In genomic region chr5:113772450-113772895, GRCm38 (mm10) we compare ENCODE assay signal across 8 mouse cellular contexts. TPM values are rescaled to one million over a fixed set of nuclear protein-coding genes. Genes with fewer than 3 reads are reported as not detected.
DNase-seq lines count a peak whose midpoint lies in the region; ATAC-seq and TF ChIP-seq lines count a peak whose summit lies in the region.

Gene Sart3, minus strand, starts transcription at chr5:113772510.
Gene Iscu, plus strand, starts transcription at chr5:113772748.

- peak within 1 kb of the TSS; percentile 96 for H3K4me3 ChIP-seq in C2C12 (ENCODE audit: insufficient read depth, poor library complexity, severe bottlenecking)
- peak within 1 kb of the TSS; percentile 91 for H3K4me3 ChIP-seq in erythroblast, embryonic 14.5 days (replicated peaks)
- peak within 1 kb of the TSS; percentile 98 for H3K4me3 ChIP-seq in heart, embryonic 11.5 days (ENCODE audit: low read depth, low read length)
- H3K4me3 ChIP-seq in kidney, embryonic 16.5 days (ENCODE audit: low read length) = peak within 1 kb of the TSS; percentile 99
- peak within 1 kb of the TSS; percentile 97 for H3K4me3 ChIP-seq in liver, adult 2 months (ENCODE audit: insufficient read depth, low read depth, low read length)
- peak within 1 kb of the TSS; percentile 62 for H3K4me3 ChIP-seq in myocyte

- peak within 1 kb of the TSS; percentile 97 for H3K4me2 ChIP-seq in heart, embryonic 11.5 days
- H3K4me2 ChIP-seq in kidney, embryonic 16.5 days (replicated peaks; ENCODE audit: low read depth, low read length) = peak within 1 kb of the TSS; percentile 86
- peak within 1 kb of the TSS; percentile 98 for H3K4me2 ChIP-seq in myocyte (ENCODE audit: low read depth)

- peak within 1 kb of the TSS; percentile 99 for H3K27ac ChIP-seq in heart, embryonic 11.5 days (ENCODE audit: low read depth, low read length)
- H3K27ac ChIP-seq in kidney, embryonic 16.5 days (ENCODE audit: low read length) = peak within 1 kb of the TSS; percentile 97
- H3K27ac ChIP-seq in liver, adult 2 months (replicated peaks; ENCODE audit: insufficient read depth, low read depth, low read length) = peak within 1 kb of the TSS; percentile 92

- H3K4me1 ChIP-seq in erythroblast, embryonic 14.5 days (ENCODE audit: control insufficient read depth) = peaks cover 56% of the 10 kb centered on the region
- peaks cover 12% of the 10 kb centered on the region for H3K4me1 ChIP-seq in heart, embryonic 11.5 days (ENCODE audit: control insufficient read depth, insufficient read depth, low read length)
- peaks cover 24% of the 10 kb centered on the region for H3K4me1 ChIP-seq in kidney, embryonic 16.5 days (ENCODE audit: insufficient read depth, low read length)
- H3K4me1 ChIP-seq in liver, adult 2 months (ENCODE audit: control insufficient read depth, insufficient read depth, low read length) = no peaks in the 10 kb centered on the region

- WGBS in heart, embryonic 11.5 days (ENCODE audit: insufficient replicate concordance) = under 1% methylated on average over 49 of the region's 49 CpGs
- WGBS in kidney, embryonic 16.5 days = under 1% methylated on average over 45 of the region's 49 CpGs
- WGBS in liver, adult 2 months = under 1% methylated on average over 49 of the region's 49 CpGs

- H3ac ChIP-seq in C2C12 (ENCODE audit: control insufficient read depth, insufficient read length, low read depth) (peak within 1 kb of the TSS; percentile 98), myocyte (ENCODE audit: control insufficient read depth, insufficient read length) (peak within 1 kb of the TSS; percentile 48)

- H3K79me3 ChIP-seq in C2C12 (ENCODE audit: low read depth) = peaks cover 38% of the 10 kb centered on the region

- peak; percentile 82 for TF ChIP-seq POLR2A in brain, embryonic 14.5 days (IDR thresholded peaks at IDR 0.05; ENCODE audit: borderline replicate concordance, extremely low read depth, insufficient read depth, insufficient read length, poor library complexity, severe bottlenecking)
- 0 out of 2 replicates have a peak, but pooled peaks have one; percentile 46 for TF ChIP-seq POLR2A in liver, adult 2 months (IDR thresholded peaks at IDR 0.05; ENCODE audit: extremely low read depth, insufficient read depth, low read length)
- peak; percentile 80 for TF ChIP-seq POLR2A in myocyte (IDR thresholded peaks at IDR 0.05; ENCODE audit: insufficient read length, low read depth)

- peaks cover 39% of the 10 kb centered on the region for H3K36me3 ChIP-seq in C2C12 (ENCODE audit: control insufficient read depth, insufficient read depth)
- peaks cover 59% of the 10 kb centered on the region for H3K36me3 ChIP-seq in erythroblast, embryonic 14.5 days (ENCODE audit: control insufficient read depth)
- peaks cover 16% of the 10 kb centered on the region for H3K36me3 ChIP-seq in heart, embryonic 11.5 days (ENCODE audit: control insufficient read depth, insufficient read depth, low read length)
- H3K36me3 ChIP-seq in kidney, embryonic 16.5 days (ENCODE audit: insufficient read depth, low read length) = peaks cover 32% of the 10 kb centered on the region
- peaks cover 17% of the 10 kb centered on the region; the same call in 1 of the 2 replicates for H3K36me3 ChIP-seq in liver, adult 2 months (ENCODE audit: control insufficient read depth, insufficient read depth, low read length)
- no peaks in the 10 kb centered on the region for H3K36me3 ChIP-seq in myocyte (ENCODE audit: control insufficient read depth, insufficient read depth)
- peaks cover 6% of the 10 kb centered on the region for H3K36me3 ChIP-seq in splenic B cell, adult 2 months (ENCODE audit: control insufficient read depth, insufficient read depth, low read length, poor library complexity, severe bottlenecking)

- TF ChIP-seq CTCF in C2C12 (IDR thresholded peaks at IDR 0.05; ENCODE audit: control insufficient read depth, insufficient read depth, insufficient read length) = no peak
- TF ChIP-seq CTCF in brain, embryonic 14.5 days (IDR thresholded peaks at IDR 0.05; ENCODE audit: borderline replicate concordance, extremely low read depth, insufficient read depth, insufficient read length) = no peak
- TF ChIP-seq CTCF in liver, adult 2 months (IDR thresholded peaks at IDR 0.05; ENCODE audit: low read depth, low read length) = no peak

- peak; percentile 99 for DNase-seq in brain, embryonic 14.5 days (ENCODE audit: low read depth)
- peak; percentile 78 for DNase-seq in liver, adult 2 months (ENCODE audit: extremely low read depth, low read depth, low spot score)
- DNase-seq in splenic B cell, adult 2 months (ENCODE audit: low read depth, low spot score) = peak; percentile 98

- peak within 1 kb of the TSS; percentile 97 for H3K9ac ChIP-seq in heart, embryonic 11.5 days (ENCODE audit: low read depth, low read length)
- peak within 1 kb of the TSS; percentile 96 for H3K9ac ChIP-seq in kidney, embryonic 16.5 days (replicated peaks; ENCODE audit: low read length)
- H3K9ac ChIP-seq in liver, adult 2 months (ENCODE audit: low read depth, low read length) = peak within 1 kb of the TSS; percentile 88

- no peaks in the 10 kb centered on the region for H3K9me3 ChIP-seq in erythroblast, embryonic 14.5 days (ENCODE audit: control insufficient read depth, low read length)
- no peaks in the 10 kb centered on the region for H3K9me3 ChIP-seq in heart, embryonic 11.5 days (replicated peaks; ENCODE audit: control insufficient read depth, low read length)
- no peaks in the 10 kb centered on the region for H3K9me3 ChIP-seq in kidney, embryonic 16.5 days (ENCODE audit: low read length)

- H3K27me3 ChIP-seq in C2C12 (ENCODE audit: control insufficient read depth, insufficient read depth, insufficient read length) (no peaks in the 10 kb centered on the region), myocyte (ENCODE audit: control insufficient read depth, insufficient read depth, insufficient read length) (no peaks in the 10 kb centered on the region)
- no peaks in the 10 kb centered on the region for H3K27me3 ChIP-seq in erythroblast, embryonic 14.5 days (ENCODE audit: control insufficient read depth)
- no peaks in the 10 kb centered on the region for H3K27me3 ChIP-seq in heart, embryonic 11.5 days (ENCODE audit: control insufficient read depth, insufficient read depth, low read length)
- no peaks in the 10 kb centered on the region for H3K27me3 ChIP-seq in kidney, embryonic 16.5 days (ENCODE audit: insufficient read depth, low read length)
- no peaks in the 10 kb centered on the region for H3K27me3 ChIP-seq in liver, adult 2 months (ENCODE audit: control insufficient read depth, insufficient read depth, low read length)
- H3K27me3 ChIP-seq in splenic B cell, adult 2 months (ENCODE audit: control insufficient read depth, insufficient read depth, low read length, poor library complexity, severe bottlenecking) = no peaks in the 10 kb centered on the region

- peak; percentile 87 for ATAC-seq in heart, embryonic 11.5 days (replicated peaks; ENCODE audit: insufficient number of reproducible peaks, low FRiP score, low TSS enrichment)
- ATAC-seq in kidney, embryonic 16.5 days (ENCODE audit: low FRiP score, low TSS enrichment) = peak; percentile 89

- peaks cover 51% of the 10 kb centered on the region for H3K79me2 ChIP-seq in C2C12 (ENCODE audit: control insufficient read depth, insufficient read depth)
- peaks cover 31% of the 10 kb centered on the region for H3K79me2 ChIP-seq in liver, adult 2 months (ENCODE audit: control insufficient read depth, insufficient read depth, low read length)
- H3K79me2 ChIP-seq in myocyte (ENCODE audit: control insufficient read depth, insufficient read depth) = peaks cover 51% of the 10 kb centered on the region

TF ChIP-seq in C2C12, 6 proteins besides CTCF, POLR2A, EP300 and RAD21:
- TF ChIP-seq USF1 (IDR thresholded peaks at IDR 0.05; ENCODE audit: low read depth) = no peak
- TF ChIP-seq MAX (IDR thresholded peaks at IDR 0.05) = peak; percentile 99

TF ChIP-seq in myocyte, 11 proteins besides CTCF, POLR2A, EP300 and RAD21:
- TF ChIP-seq REST (IDR thresholded peaks at IDR 0.05; ENCODE audit: insufficient read depth, insufficient read length) (no peak), CEBPB (IDR thresholded peaks at IDR 0.05; ENCODE audit: insufficient read depth, poor library complexity, severe bottlenecking) (no peak), USF1 (IDR thresholded peaks at IDR 0.05; ENCODE audit: low read depth) (no peak), TCF12 (IDR thresholded peaks at IDR 0.05; ENCODE audit: insufficient read depth, poor library complexity, severe bottlenecking) (no peak), TCF3 (IDR thresholded peaks at IDR 0.05; ENCODE audit: insufficient read length, low read depth) (no peak), SRF (IDR thresholded peaks at IDR 0.05; ENCODE audit: control insufficient read depth, insufficient read length, low read depth) (peak; percentile 85), MAX (IDR thresholded peaks at IDR 0.05; ENCODE audit: low read depth) (peak; percentile 79), MYOG (IDR thresholded peaks at IDR 0.05; ENCODE audit: control insufficient read depth in 1 of 3, insufficient read depth in 1 of 3, insufficient read length in 2 of 3, low read depth in 2 of 3) (peak in 1 of 3 experiments; percentile 42), E2F4 (IDR thresholded peaks at IDR 0.05; ENCODE audit: insufficient read depth) (peak; percentile 96), POLR2AphosphoS2 (IDR thresholded peaks at IDR 0.05; ENCODE audit: insufficient read length, low read depth) (peak; percentile 51), MYOD1 (IDR thresholded peaks at IDR 0.05; ENCODE audit: control insufficient read depth in 1 of 3, insufficient read length in 2 of 3, low read depth in 2 of 3) (peak in 1 of 3 experiments; percentile 40)

RNA-seq across cellular contexts. Expression of gene Sart3, which starts in this region (rescaled TPM):
- 53.4 TPM for polyA plus RNA-seq in C2C12 (2012; fragmentation: generic; extraction: Trizol)
- polyA plus RNA-seq in brain, embryonic 14.5 days (2012; rRNA removed) = 48.2 and 63.5 TPM in 2 replicates
- polyA plus RNA-seq in erythroblast, embryonic 14.5 days (2012) = 2.2 and 3.0 TPM in 2 replicates
- 31.6 and 35.3 TPM in 2 replicates for polyA plus RNA-seq in heart, embryonic 11.5 days (2014; fragmentation: Nextera tagmentation; extraction: Ambion mirVana)
- 54.8 and 62.4 TPM in 2 replicates for polyA plus RNA-seq in kidney, embryonic 16.5 days (2015; fragmentation: Nextera tagmentation; extraction: Ambion mirVana)
- 6.0 and 7.7 TPM in 2 replicates for total RNA-seq in liver, adult 2 months (2014; rRNA removed)
- polyA plus RNA-seq in liver, adult 2 months (2012; rRNA removed) = 6.3 and 9.0 TPM in 2 replicates
- 29.3 TPM for polyA plus RNA-seq in myocyte (2012; fragmentation: generic; extraction: Trizol)

RNA-seq across cellular contexts. Expression of gene Iscu, which starts in this region (rescaled TPM):
- polyA plus RNA-seq in C2C12 (2012; fragmentation: generic; extraction: Trizol) (119 TPM), myocyte (2012; fragmentation: generic; extraction: Trizol) (163 TPM)
- 71.7 and 92.1 TPM in 2 replicates for polyA plus RNA-seq in brain, embryonic 14.5 days (2012; rRNA removed)
- 16.5 and 25.3 TPM in 2 replicates for polyA plus RNA-seq in erythroblast, embryonic 14.5 days (2012)
- polyA plus RNA-seq in heart, embryonic 11.5 days (2014; fragmentation: Nextera tagmentation; extraction: Ambion mirVana) = 104 and 106 TPM in 2 replicates
- 107 and 110 TPM in 2 replicates for polyA plus RNA-seq in kidney, embryonic 16.5 days (2015; fragmentation: Nextera tagmentation; extraction: Ambion mirVana)
- 121 and 133 TPM in 2 replicates for total RNA-seq in liver, adult 2 months (2014; rRNA removed)
- polyA plus RNA-seq in liver, adult 2 months (2012; rRNA removed) = 104 and 121 TPM in 2 replicates

Comparison
In these comparisons a context has a peak if more than half of its experiments do, and no peak if none do; other contexts are left out.
1. Peak in every context shown above with its lines: DNase-seq, ATAC-seq, H3K4me3 ChIP-seq and H3K27ac ChIP-seq.